Mouse (Mus musculus): Measurements from ENCODE around the gene Slc46a3. TPM values are rescaled to one million over a fixed set of nuclear protein-coding genes. Genes with fewer than 3 reads are reported as not detected.
"Not testable (repeated sequence)": the region's sequence is repeated elsewhere in the genome, so short reads cannot be mapped to it uniquely, and the experiment has no call there.

The Slc46a3 gene
- polyA plus RNA-seq, 1 experiment from 2014 or later: 5.5 TPM

DNA sequence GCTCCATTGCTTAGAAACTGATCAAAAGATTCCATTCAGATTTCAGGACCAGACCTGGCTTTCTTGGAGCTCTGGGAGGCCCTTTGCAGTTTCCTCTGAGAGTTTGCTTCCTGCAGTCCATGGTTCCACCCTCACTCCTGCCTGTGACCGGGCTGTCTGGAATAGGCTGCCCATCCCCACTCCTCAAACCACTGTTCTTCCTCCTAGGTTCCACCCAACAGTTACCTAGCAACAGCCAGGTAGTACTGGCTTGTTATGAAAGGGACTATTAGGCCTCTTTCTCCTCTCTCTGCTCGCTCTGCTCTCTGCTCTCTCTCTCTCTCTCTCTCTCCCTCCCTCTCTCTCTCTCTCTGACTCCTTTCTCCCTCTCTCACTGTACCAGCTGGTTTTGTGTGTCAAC lies 3.6 kb upstream of the Slc46a3 start:
- Histone ChIP-seq H3K27ac (no peak overlapping the region), H3K4me2 (replicated peaks) (no peak overlapping the region), H3K4me1 (replicated peaks; ENCODE audit: control insufficient read depth, insufficient read depth, low read length) (peaks cover 9% of the 10 kb centered on the region; the same call in 1 of the 2 replicates), H3K9me3 (ENCODE audit: control insufficient read depth, low read length) (no peaks in the 10 kb centered on the region), H3K9ac (no peak overlapping the region), H3K36me3 (replicated peaks; ENCODE audit: control insufficient read depth, insufficient read depth) (no peaks in the 10 kb centered on the region), H3K4me3 (replicated peaks; ENCODE audit: low read length) (no peak overlapping the region), H3K27me3 (ENCODE audit: control insufficient read depth, insufficient read depth, low read length) (peaks cover 7% of the 10 kb centered on the region; the same call in 1 of the 2 replicates)
- WGBS: 82% methylated on average over 2 of the region's 2 CpGs
- DNase-seq (ENCODE audit: low spot score) (no peak), ATAC-seq (ENCODE audit: low FRiP score) (no peak)

DNA sequence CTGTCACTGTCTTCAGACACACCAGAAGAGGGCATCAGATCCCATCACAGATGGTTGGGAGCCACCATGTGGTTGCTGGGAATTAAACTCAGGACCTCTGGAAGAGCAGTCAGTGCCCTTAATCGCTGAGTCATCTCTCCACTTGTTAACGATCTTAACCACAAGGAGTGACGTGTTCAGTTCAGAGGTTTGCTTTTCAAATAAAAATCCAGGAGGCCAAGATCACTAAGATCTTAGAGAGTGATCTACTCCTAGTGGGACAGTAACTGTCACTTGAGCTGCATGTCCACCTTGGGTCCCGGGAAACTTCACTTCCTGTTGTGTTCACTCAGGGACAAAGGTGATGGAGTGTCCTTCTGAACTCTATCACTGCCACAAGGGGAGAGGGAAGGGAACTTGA lies 1.9 kb upstream of the Slc46a3 start:
- not testable (repeated sequence) for H3K9me3 ChIP-seq (ENCODE audit: control insufficient read depth, low read length); DNase-seq (ENCODE audit: low spot score); H3K27ac ChIP-seq; H3K36me3 ChIP-seq (replicated peaks; ENCODE audit: control insufficient read depth, insufficient read depth); ATAC-seq (ENCODE audit: low FRiP score); H3K4me3 ChIP-seq (replicated peaks; ENCODE audit: low read length); H3K4me1 ChIP-seq (replicated peaks; ENCODE audit: control insufficient read depth, insufficient read depth, low read length); H3K9ac ChIP-seq; H3K4me2 ChIP-seq (replicated peaks)
- WGBS: 88% methylated on average over 4 of the region's 4 CpGs
- peaks cover 12% of the 10 kb centered on the region for H3K27me3 ChIP-seq (ENCODE audit: control insufficient read depth, insufficient read depth, low read length)

DNA sequence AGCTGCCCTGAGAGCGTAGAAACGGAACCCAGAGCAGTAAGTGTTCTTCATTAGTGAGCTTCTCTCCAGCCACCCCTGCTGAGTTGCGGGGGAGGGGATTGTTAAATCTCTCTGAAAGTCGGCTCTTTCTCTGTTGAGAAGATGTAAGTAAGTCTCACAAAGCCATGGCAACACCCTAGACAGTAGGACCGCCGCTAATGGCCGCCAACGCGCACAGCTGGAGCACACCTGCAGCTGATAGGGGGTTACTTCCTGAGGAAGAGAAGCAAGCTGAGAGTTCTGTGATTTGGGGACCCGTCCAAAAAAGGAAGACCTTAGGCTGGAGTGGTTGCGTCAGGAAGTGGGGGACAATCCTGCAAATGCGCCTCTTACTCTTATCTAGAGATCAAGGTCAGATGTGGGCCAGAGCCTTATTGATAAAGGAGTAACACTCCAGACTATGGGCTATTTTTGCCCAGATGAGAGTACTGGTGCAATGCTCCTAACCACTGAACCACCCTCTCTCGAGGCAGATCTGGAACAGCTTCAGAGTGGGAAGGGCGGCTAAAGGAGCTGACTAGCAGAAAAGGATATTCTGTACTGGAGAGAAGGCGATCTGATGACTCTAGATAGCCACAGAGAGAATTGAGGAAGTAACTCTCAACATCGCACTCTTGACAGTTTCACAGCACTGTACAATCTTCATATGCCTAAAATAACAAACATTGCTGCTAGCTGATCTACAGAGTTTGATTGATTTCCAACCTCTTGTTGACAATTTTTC lies 1.0 kb upstream of the Slc46a3 start:
- Histone ChIP-seq H3K36me3 (replicated peaks; ENCODE audit: control insufficient read depth, insufficient read depth) (no peaks in the 10 kb centered on the region), H3K9ac (no peak overlapping the region; the same call in 1 of the 2 replicates), H3K4me2 (replicated peaks) (peak overlapping the region; percentile 98), H3K27ac (no peak overlapping the region), H3K4me1 (replicated peaks; ENCODE audit: control insufficient read depth, insufficient read depth, low read length) (peaks cover 9% of the 10 kb centered on the region; the same call in 1 of the 2 replicates), H3K27me3 (ENCODE audit: control insufficient read depth, insufficient read depth, low read length) (peaks cover 12% of the 10 kb centered on the region), H3K4me3 (replicated peaks; ENCODE audit: low read length) (peak overlapping the region; percentile 76; the same call in 1 of the 2 replicates), H3K9me3 (ENCODE audit: control insufficient read depth, low read length) (no peaks in the 10 kb centered on the region)
- no peak for DNase-seq (ENCODE audit: low spot score)
- WGBS: 28% methylated on average over 16 of the region's 16 CpGs
- ATAC-seq (ENCODE audit: low FRiP score): no peak

DNA sequence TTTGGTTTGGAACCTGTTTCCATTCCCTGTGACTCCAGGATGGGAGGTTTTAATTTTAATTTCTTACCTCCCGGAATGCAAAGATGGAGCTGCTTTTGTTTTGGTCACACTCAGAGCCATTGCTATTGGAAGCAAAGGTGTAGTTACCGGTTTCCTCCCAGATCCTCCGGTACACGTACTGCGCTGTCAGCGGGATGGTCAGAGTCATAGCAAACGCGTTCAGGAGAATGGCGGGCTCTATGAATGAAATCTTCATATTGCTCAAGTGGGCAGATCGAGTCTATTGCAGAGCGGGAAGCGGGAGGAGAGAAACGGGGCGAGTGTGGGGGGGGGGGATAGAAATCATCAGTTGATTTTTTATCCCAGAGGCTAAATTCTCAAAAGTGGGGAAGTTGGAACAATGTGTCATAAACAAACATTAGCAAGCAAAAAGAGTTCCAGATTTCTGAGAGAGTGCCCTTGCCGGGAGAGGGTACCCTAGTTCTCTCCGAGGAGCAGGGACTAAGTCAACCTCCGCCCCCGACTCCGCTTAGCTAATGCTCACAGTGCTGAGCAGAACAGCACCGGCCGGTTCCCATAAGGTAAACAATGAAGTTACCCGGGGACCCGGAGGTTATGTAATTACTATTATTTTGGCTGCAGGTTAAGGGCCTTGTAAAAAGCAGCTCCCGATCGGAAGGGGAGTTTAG lies 705 bp downstream of the Slc46a3 start:
- ATAC-seq (ENCODE audit: low FRiP score): no peak
- peak; percentile 26 for DNase-seq (ENCODE audit: low spot score)
- Histone ChIP-seq H3K4me1 (replicated peaks; ENCODE audit: control insufficient read depth, insufficient read depth, low read length) (peaks cover 9% of the 10 kb centered on the region; the same call in 1 of the 2 replicates), H3K9me3 (ENCODE audit: control insufficient read depth, low read length) (no peaks in the 10 kb centered on the region), H3K27ac (no peak overlapping the region), H3K4me2 (replicated peaks) (peak overlapping the region; percentile 98), H3K27me3 (ENCODE audit: control insufficient read depth, insufficient read depth, low read length) (peaks cover 12% of the 10 kb centered on the region), H3K4me3 (replicated peaks; ENCODE audit: low read length) (peak overlapping the region; percentile 76), H3K9ac (peak overlapping the region; percentile 65), H3K36me3 (replicated peaks; ENCODE audit: control insufficient read depth, insufficient read depth) (no peaks in the 10 kb centered on the region)
- WGBS: 1% methylated on average over 25 of the region's 25 CpGs

DNA sequence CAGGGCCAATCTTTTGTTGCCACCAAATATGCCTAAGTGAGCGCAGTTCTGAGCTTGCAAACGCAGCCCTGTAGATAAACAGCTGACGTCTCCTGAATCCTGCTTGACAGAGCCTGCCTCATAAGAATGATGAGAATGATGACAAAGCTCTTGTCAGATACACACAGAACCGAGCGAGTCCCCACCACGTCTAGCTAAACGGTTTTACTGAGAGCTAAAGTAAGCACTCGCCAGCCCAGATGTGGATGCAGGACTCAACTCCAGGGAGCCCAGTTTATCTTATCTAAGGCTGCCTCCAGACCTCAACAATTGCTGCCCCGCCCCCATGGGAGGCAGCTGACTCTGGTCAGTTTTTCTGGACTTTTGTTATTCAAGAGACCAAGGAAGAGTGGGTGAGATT lies 1.5 kb downstream of the Slc46a3 start:
- H3K9ac ChIP-seq: no peak overlapping the region
- H3K4me1 ChIP-seq (replicated peaks; ENCODE audit: control insufficient read depth, insufficient read depth, low read length): peaks cover 9% of the 10 kb centered on the region; the same call in 1 of the 2 replicates
- WGBS: 14% methylated on average over 9 of the region's 9 CpGs
- no peak overlapping the region for H3K27ac ChIP-seq
- peaks cover 12% of the 10 kb centered on the region for H3K27me3 ChIP-seq (ENCODE audit: control insufficient read depth, insufficient read depth, low read length)
- no peaks in the 10 kb centered on the region for H3K36me3 ChIP-seq (replicated peaks; ENCODE audit: control insufficient read depth, insufficient read depth)
- H3K4me2 ChIP-seq (replicated peaks): peak overlapping the region; percentile 98
- DNase-seq (ENCODE audit: low spot score) (no peak), ATAC-seq (ENCODE audit: low FRiP score) (no peak)
- no peaks in the 10 kb centered on the region for H3K9me3 ChIP-seq (ENCODE audit: control insufficient read depth, low read length)
- no peak overlapping the region for H3K4me3 ChIP-seq (replicated peaks; ENCODE audit: low read length)

DNA sequence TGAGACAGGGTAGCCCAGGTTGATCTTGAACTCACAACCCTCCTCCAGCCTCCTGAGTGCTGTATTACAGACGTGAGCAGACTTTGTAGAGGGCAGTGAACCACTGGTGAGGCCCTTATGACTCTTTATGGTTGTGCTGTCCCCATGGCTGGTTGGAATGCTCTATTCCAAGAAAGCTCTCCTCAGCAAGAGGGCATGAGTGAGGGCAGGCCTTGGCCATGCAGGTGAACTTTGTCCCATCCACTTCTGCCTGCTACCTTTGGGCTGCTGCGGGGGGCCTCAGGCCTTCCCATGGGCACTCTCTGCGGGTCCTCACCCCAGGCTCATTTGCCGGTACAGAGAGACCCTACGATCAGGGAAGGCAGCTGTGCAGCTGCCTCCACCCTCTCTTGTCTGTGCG lies 1.9 kb downstream of the Slc46a3 start:
- Histone ChIP-seq H3K9ac (no peak overlapping the region), H3K27ac (no peak overlapping the region), H3K4me3 (replicated peaks; ENCODE audit: low read length) (no peak overlapping the region), H3K36me3 (replicated peaks; ENCODE audit: control insufficient read depth, insufficient read depth) (no peaks in the 10 kb centered on the region), H3K4me2 (replicated peaks) (peak overlapping the region; percentile 98; the same call in 1 of the 2 replicates), H3K27me3 (ENCODE audit: control insufficient read depth, insufficient read depth, low read length) (peaks cover 12% of the 10 kb centered on the region), H3K4me1 (replicated peaks; ENCODE audit: control insufficient read depth, insufficient read depth, low read length) (peaks cover 9% of the 10 kb centered on the region; the same call in 1 of the 2 replicates), H3K9me3 (ENCODE audit: control insufficient read depth, low read length) (no peaks in the 10 kb centered on the region)
- DNase-seq (ENCODE audit: low spot score) (no peak), ATAC-seq (ENCODE audit: low FRiP score) (no peak)
- WGBS: 26% methylated on average over 6 of the region's 6 CpGs

DNA sequence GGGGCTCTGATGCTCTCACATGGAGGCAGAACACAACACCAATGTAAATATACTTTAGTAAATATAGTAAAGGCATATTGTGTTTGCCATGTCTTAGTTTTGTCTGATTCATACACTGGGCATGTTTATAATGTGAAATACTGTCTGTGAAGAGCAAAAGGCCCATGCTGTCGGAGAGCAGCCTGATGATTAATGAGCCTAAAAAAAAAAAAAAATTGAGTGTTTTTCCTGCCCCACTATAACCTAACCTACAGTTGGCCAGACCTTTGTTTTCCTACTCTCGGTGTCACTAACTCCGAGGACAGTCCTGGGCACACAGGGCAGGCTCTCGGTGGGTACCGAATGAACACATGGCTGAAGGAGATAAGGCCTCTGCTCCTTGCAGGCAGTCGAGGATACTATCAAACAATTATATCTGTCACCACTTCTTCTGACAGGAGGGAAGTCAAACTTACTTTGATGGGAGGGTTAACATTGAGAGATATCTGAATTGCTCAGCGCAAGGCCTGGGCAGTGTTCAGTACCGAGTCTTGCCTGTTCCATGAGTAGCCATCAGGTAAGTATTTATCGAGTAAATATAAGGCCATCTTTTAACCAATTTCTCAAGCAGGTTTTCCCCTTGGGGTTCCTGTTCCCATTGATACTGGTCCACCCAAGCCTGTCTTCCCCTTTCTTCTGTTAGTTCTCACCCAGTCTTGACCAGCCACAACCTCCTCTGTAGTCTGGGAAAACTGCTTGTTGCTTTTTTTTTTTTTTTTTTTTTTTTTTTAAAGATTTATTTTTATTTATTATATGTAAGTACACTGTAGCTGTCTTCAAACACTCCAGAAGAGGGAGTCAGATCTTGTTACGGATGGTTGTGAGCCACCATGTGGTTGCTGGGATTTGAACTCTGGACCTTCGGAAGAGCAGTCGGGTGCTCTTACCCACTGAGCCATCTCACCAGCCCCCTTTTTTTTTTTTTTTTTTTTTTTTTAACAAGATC lies 6.0 kb downstream of the Slc46a3 start:
- Histone ChIP-seq H3K27me3 (ENCODE audit: control insufficient read depth, insufficient read depth, low read length) (peaks cover 5% of the 10 kb centered on the region; the same call in 1 of the 2 replicates), H3K9ac (no peak overlapping the region), H3K27ac (no peak overlapping the region), H3K4me2 (replicated peaks) (no peak overlapping the region), H3K4me1 (replicated peaks; ENCODE audit: control insufficient read depth, insufficient read depth, low read length) (no peaks in the 10 kb centered on the region), H3K9me3 (ENCODE audit: control insufficient read depth, low read length) (no peaks in the 10 kb centered on the region), H3K4me3 (replicated peaks; ENCODE audit: low read length) (no peak overlapping the region), H3K36me3 (replicated peaks; ENCODE audit: control insufficient read depth, insufficient read depth) (peaks cover 6% of the 10 kb centered on the region)
- 86% methylated on average over 9 of the region's 12 CpGs for WGBS
- ATAC-seq (ENCODE audit: low FRiP score) (no peak), DNase-seq (ENCODE audit: low spot score) (no peak)

DNA sequence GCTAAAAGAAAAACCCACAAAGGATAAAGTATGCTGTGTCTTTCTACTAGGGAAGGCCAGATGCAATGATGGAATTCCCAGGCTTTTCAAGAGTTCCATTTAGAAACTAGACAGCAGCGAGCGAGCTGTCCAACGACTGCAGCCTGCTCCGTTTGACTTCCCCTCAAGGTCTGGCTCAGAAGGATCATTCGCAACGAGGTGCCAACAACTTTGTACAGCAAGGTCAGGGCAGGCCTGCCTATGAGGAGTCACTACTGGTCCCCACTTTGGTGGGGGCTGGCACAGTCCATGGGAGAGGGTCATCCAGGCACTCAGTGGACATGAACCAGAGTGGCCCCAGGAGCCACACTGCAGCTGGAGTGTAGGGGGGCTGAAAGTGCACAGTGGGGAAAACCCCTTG lies 11.0 kb downstream of the Slc46a3 start:
- no peaks in the 10 kb centered on the region for H3K27me3 ChIP-seq (ENCODE audit: control insufficient read depth, insufficient read depth, low read length)
- no peak overlapping the region for H3K27ac ChIP-seq
- no peak overlapping the region for H3K9ac ChIP-seq
- no peak overlapping the region for H3K4me2 ChIP-seq (replicated peaks)
- no peak overlapping the region for H3K4me3 ChIP-seq (replicated peaks; ENCODE audit: low read length)
- H3K4me1 ChIP-seq (replicated peaks; ENCODE audit: control insufficient read depth, insufficient read depth, low read length): no peaks in the 10 kb centered on the region
- peaks cover 35% of the 10 kb centered on the region for H3K36me3 ChIP-seq (replicated peaks; ENCODE audit: control insufficient read depth, insufficient read depth)
- H3K9me3 ChIP-seq (ENCODE audit: control insufficient read depth, low read length): no peaks in the 10 kb centered on the region
- DNase-seq (ENCODE audit: low spot score) (no peak), ATAC-seq (ENCODE audit: low FRiP score) (no peak)
- WGBS: 90% methylated on average over 6 of the region's 6 CpGs

Measured in hindbrain, embryonic 14.5 days (tissue).